Mouse (Mus musculus) neural tube, embryonic 13.5 days (tissue): Measurements from ENCODE around the gene Zbed4. TPM values are rescaled to one million over a fixed set of nuclear protein-coding genes. Genes with fewer than 3 reads are reported as not detected.
"Not testable (repeated sequence)": the region's sequence is repeated elsewhere in the genome, so short reads cannot be mapped to it uniquely, and the experiment has no call there.

ENCODE experiments used
- ATAC-seq: fragments of 200-750 bp; cut with Nextera tagmentation; 2 replicates; pipeline ENCODE4 v1.8.0; 2017; ENCODE audit warnings: low read depth, mild to moderate bottlenecking, moderate TSS enrichment, moderate library complexity
- H3K27ac ChIP-seq: fragments of 300-500 bp; sonication (generic); replicated peaks from 2 replicates; pipeline ENCODE4 v1.5.1; 2015; ENCODE audit warnings: moderate library complexity, mild to moderate bottlenecking, inconsistent platforms
- H3K27me3 ChIP-seq: fragments of 300-500 bp; sonication (generic); 2 replicates; pipeline ENCODE4 v1.6.1; 2015; ENCODE audit warnings: mild to moderate bottlenecking, inconsistent platforms
- H3K36me3 ChIP-seq: fragments of 300-500 bp; sonication (generic); 2 replicates; pipeline ENCODE4 v1.6.1; 2015; ENCODE audit warnings: mild to moderate bottlenecking, inconsistent platforms
- H3K4me1 ChIP-seq: fragments of 300-500 bp; sonication (generic); replicated peaks from 2 replicates; pipeline ENCODE4 v1.6.1; 2015; ENCODE audit warnings: inconsistent platforms
- H3K4me2 ChIP-seq: fragments of 300-500 bp; sonication (generic); 2 replicates; pipeline ENCODE4 v1.6.1; 2015; ENCODE audit warnings: inconsistent platforms, mild to moderate bottlenecking, moderate library complexity
- H3K4me3 ChIP-seq: fragments of 300-500 bp; sonication (generic); 2 replicates; pipeline ENCODE4 v1.5.1; 2015; ENCODE audit warnings: mild to moderate bottlenecking, inconsistent platforms
- H3K9ac ChIP-seq: fragments of 300-500 bp; sonication (generic); 2 replicates; pipeline ENCODE4 v1.6.1; 2015; ENCODE audit warnings: moderate library complexity, mild to moderate bottlenecking, inconsistent platforms
- H3K9me3 ChIP-seq: fragments of 300-500 bp; sonication (generic); 2 replicates; pipeline ENCODE4 v1.6.1; 2016; ENCODE audit warnings: inconsistent platforms
- WGBS: fragments of 180-500 bp; shearing (Covaris S2); methylation state at CpG from one replicate; pipeline ENCODE4 v1.1.7; 2015; 5-methylcytosine and 5-hydroxymethylcytosine counted together
- polyA plus RNA-seq: library from polyadenylated mRNA; unstranded; fragments of >200 nt; fragmentation: Nextera tagmentation; extraction: Ambion mirVana; gene quantifications from 2 replicates; pipeline ENCODE4 v1.2.1, GENCODE M21; 2015

Zbed4 gene
- polyA plus RNA-seq, 1 experiment from 2014 or later: 22.5 TPM

- no peak overlapping the region for H3K4me2 ChIP-seq
- H3K27me3 ChIP-seq: no peaks in the 10 kb centered on the region
- no peak overlapping the region for H3K4me3 ChIP-seq
- no peaks in the 10 kb centered on the region for H3K36me3 ChIP-seq
- WGBS: 88% methylated on average over 3 of the region's 3 CpGs
- H3K9ac ChIP-seq: no peak overlapping the region
- no peaks in the 10 kb centered on the region for H3K9me3 ChIP-seq
- no peak overlapping the region for H3K27ac ChIP-seq
- ATAC-seq: no peak
- peaks cover 2% of the 10 kb centered on the region; the same call in 1 of the 2 replicates for H3K4me1 ChIP-seq
These were observed 6.1 kb upstream of the Zbed4 start for GRCm38 (mm10) chr15:88745347-88745746.

- 45% methylated on average over 3 of the region's 3 CpGs for WGBS
- no peak overlapping the region for H3K27ac ChIP-seq
- H3K9me3 ChIP-seq: no peaks in the 10 kb centered on the region
- no peaks in the 10 kb centered on the region for H3K36me3 ChIP-seq
- no peak overlapping the region for H3K9ac ChIP-seq
- H3K4me3 ChIP-seq: no peak overlapping the region
- no peak overlapping the region for H3K4me2 ChIP-seq
- H3K27me3 ChIP-seq: no peaks in the 10 kb centered on the region
- no peak for ATAC-seq
- peaks cover 6% of the 10 kb centered on the region for H3K4me1 ChIP-seq
These were observed 5.5 kb upstream of the Zbed4 start for GRCm38 (mm10) chr15:88745926-88746325.

- 92% methylated on average over 8 of the region's 8 CpGs for WGBS
These were observed 1.8 kb upstream of the Zbed4 start for GRCm38 (mm10) chr15:88749617-88750016.

GRCm38 (mm10) chr15:88750032-88750431, 1.4 kb upstream of the Zbed4 start:
- 95% methylated on average over 10 of the region's 10 CpGs for WGBS
- Histone ChIP-seq H3K4me1 (peaks cover 30% of the 10 kb centered on the region), H3K4me2 (no peak overlapping the region), H3K4me3 (0 out of 2 replicates have a peak overlapping the region, but pooled peaks have one; percentile 85), H3K9ac (no peak overlapping the region), H3K9me3 (no peaks in the 10 kb centered on the region), H3K36me3 (0 out of 2 replicates have a peak, but pooled peaks cover under 1% of the 10 kb centered on the region), H3K27ac (no peak overlapping the region), H3K27me3 (no peaks in the 10 kb centered on the region)
- no peak for ATAC-seq

More at GRCm38 (mm10) chr15:88749617-88750016, 1.8 kb upstream of the Zbed4 start:
- H3K4me2 ChIP-seq, H3K4me3 ChIP-seq, H3K27ac ChIP-seq, ATAC-seq, H3K36me3 ChIP-seq, H3K27me3 ChIP-seq, H3K9ac ChIP-seq, H3K9me3 ChIP-seq: not testable (repeated sequence)
- H3K4me1 ChIP-seq: peaks cover 26% of the 10 kb centered on the region

- Histone ChIP-seq H3K36me3 (0 out of 2 replicates have a peak, but pooled peaks cover 6% of the 10 kb centered on the region), H3K4me2 (peak overlapping the region; percentile 87), H3K4me1 (peaks cover 34% of the 10 kb centered on the region), H3K9me3 (no peaks in the 10 kb centered on the region), H3K9ac (peak overlapping the region; percentile 75), H3K4me3 (peak overlapping the region; percentile 85), H3K27me3 (no peaks in the 10 kb centered on the region), H3K27ac (peak overlapping the region; percentile 95)
- WGBS: 6% methylated on average over 53 of the region's 54 CpGs
- ATAC-seq: peak; percentile 98
These were observed 540 bp upstream of the Zbed4 start for GRCm38 (mm10) chr15:88750677-88751563.

- no peak for ATAC-seq
- H3K9me3 ChIP-seq: no peaks in the 10 kb centered on the region
- peak overlapping the region; percentile 85 for H3K4me3 ChIP-seq
- WGBS: under 1% methylated on average over 8 of the region's 8 CpGs
- peak overlapping the region; percentile 60 for H3K4me2 ChIP-seq
- H3K4me1 ChIP-seq: peaks cover 34% of the 10 kb centered on the region
- H3K36me3 ChIP-seq: peaks cover 16% of the 10 kb centered on the region
- H3K9ac ChIP-seq: peak overlapping the region; percentile 93
- H3K27ac ChIP-seq: peak overlapping the region; percentile 95
- H3K27me3 ChIP-seq: no peaks in the 10 kb centered on the region
These were observed 908 bp downstream of the Zbed4 start for GRCm38 (mm10) chr15:88752403-88752733.

GRCm38 (mm10) chr15:88754896-88755295, 3.4 kb downstream of the Zbed4 start:
- H3K9ac ChIP-seq: no peak overlapping the region
- ATAC-seq: no peak
- no peak overlapping the region for H3K27ac ChIP-seq

GRCm38 (mm10) chr15:88755761-88756160, 4.3 kb downstream of the Zbed4 start:
- peaks cover 48% of the 10 kb centered on the region for H3K36me3 ChIP-seq
- no peak overlapping the region for H3K27ac ChIP-seq
- H3K27me3 ChIP-seq: no peaks in the 10 kb centered on the region
- H3K4me2 ChIP-seq: no peak overlapping the region
- H3K9me3 ChIP-seq: no peaks in the 10 kb centered on the region
- ATAC-seq: no peak
- H3K4me3 ChIP-seq: no peak overlapping the region
- H3K9ac ChIP-seq: no peak overlapping the region
- peaks cover 29% of the 10 kb centered on the region for H3K4me1 ChIP-seq
- WGBS: 98% methylated on average over 18 of the region's 18 CpGs

More at GRCm38 (mm10) chr15:88754896-88755295, 3.4 kb downstream of the Zbed4 start:
- peaks cover 40% of the 10 kb centered on the region for H3K36me3 ChIP-seq
- no peaks in the 10 kb centered on the region for H3K27me3 ChIP-seq
- H3K9me3 ChIP-seq: no peaks in the 10 kb centered on the region
- no peak overlapping the region for H3K4me2 ChIP-seq
- H3K4me1 ChIP-seq: peaks cover 34% of the 10 kb centered on the region
- no peak overlapping the region for H3K4me3 ChIP-seq
- WGBS: 95% methylated on average over 2 of the region's 2 CpGs

GRCm38 (mm10) chr15:88758061-88758460, 6.6 kb downstream of the Zbed4 start:
- Histone ChIP-seq H3K4me2 (no peak overlapping the region), H3K9ac (no peak overlapping the region), H3K4me3 (no peak overlapping the region), H3K9me3 (no peaks in the 10 kb centered on the region), H3K27ac (no peak overlapping the region), H3K27me3 (no peaks in the 10 kb centered on the region), H3K4me1 (peaks cover 19% of the 10 kb centered on the region), H3K36me3 (peaks cover 70% of the 10 kb centered on the region)
- no peak for ATAC-seq
- WGBS: 91% methylated on average over 3 of the region's 3 CpGs

GRCm38 (mm10) chr15:88761551-88761950, 10.1 kb downstream of the Zbed4 start:
- H3K9ac ChIP-seq: no peak overlapping the region
- H3K4me1 ChIP-seq: no peaks in the 10 kb centered on the region
- H3K27me3 ChIP-seq: no peaks in the 10 kb centered on the region
- no peaks in the 10 kb centered on the region for H3K9me3 ChIP-seq
- no peak overlapping the region for H3K27ac ChIP-seq
- H3K4me3 ChIP-seq: no peak overlapping the region
- no peak overlapping the region for H3K4me2 ChIP-seq
- 95% methylated on average over 4 of the region's 4 CpGs for WGBS
- ATAC-seq: no peak
- H3K36me3 ChIP-seq: peaks cover 77% of the 10 kb centered on the region

GRCm38 (mm10) chr15:88766139-88766538, 14.7 kb downstream of the Zbed4 start:
- ATAC-seq, H3K4me1 ChIP-seq, H3K27me3 ChIP-seq, H3K9me3 ChIP-seq, H3K27ac ChIP-seq, H3K9ac ChIP-seq, H3K4me3 ChIP-seq, H3K4me2 ChIP-seq: not testable (repeated sequence)
- H3K36me3 ChIP-seq: peaks cover 61% of the 10 kb centered on the region
- WGBS: 94% methylated on average over 2 of the region's 2 CpGs

GRCm38 (mm10) chr15:88768537-88768936, 17.1 kb downstream of the Zbed4 start:
- H3K9ac ChIP-seq: no peak overlapping the region
- peaks cover 12% of the 10 kb centered on the region for H3K9me3 ChIP-seq
- H3K27me3 ChIP-seq: no peaks in the 10 kb centered on the region
- H3K4me3 ChIP-seq: no peak overlapping the region
- 85% methylated on average over 1 of the region's 1 CpGs for WGBS
- peaks cover 67% of the 10 kb centered on the region for H3K36me3 ChIP-seq
- no peak overlapping the region for H3K27ac ChIP-seq
- no peak for ATAC-seq
- H3K4me1 ChIP-seq: no peaks in the 10 kb centered on the region
- no peak overlapping the region for H3K4me2 ChIP-seq
